47 mouse cellular contexts compared by ENCODE assay signal in the genomic region with DNA sequence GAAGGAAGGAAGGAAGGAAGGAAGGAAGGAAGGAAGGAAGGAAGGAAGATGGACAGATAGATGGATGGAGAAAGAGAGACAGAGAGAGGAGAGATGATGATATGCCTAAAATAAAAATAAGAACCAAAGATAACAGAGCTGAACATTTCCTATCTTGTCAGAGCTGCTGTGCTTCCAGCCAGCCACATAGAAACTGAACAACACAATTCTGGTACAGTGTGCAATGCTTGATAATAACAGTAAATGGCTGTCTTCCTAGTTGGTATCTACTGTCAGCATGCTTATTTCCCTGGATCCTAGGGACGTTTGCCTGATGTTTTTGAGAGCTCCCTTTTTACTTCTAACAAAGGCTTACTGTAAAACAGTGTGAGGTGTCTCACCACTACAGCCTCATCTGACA. TPM values are rescaled to one million over a fixed set of nuclear protein-coding genes. Genes with fewer than 3 reads are reported as not detected.
"Had no signal": no experiment of that assay in that cellular context is flagged by ENCODE, and none has a peak within 500 bp of the region (broad histone marks: within the 10 kb centered on the region; RNA-seq: fewer than 3 reads in every experiment).

No protein-coding gene starts in this region.

- H3K9me3 ChIP-seq: heart, embryonic 10.5 days; heart, embryonic 12.5 days; heart, embryonic 13.5 days; heart, embryonic 15.5 days; hindbrain, embryonic 10.5 days; hindbrain, embryonic 12.5 days; hindbrain, embryonic 13.5 days; hindbrain, embryonic 15.5 days; intestine, embryonic 15.5 days; kidney, embryonic 15.5 days had no signal

- DNase-seq: heart, postnatal 10 days; heart, postnatal 14 days; heart, postnatal 36 days; heart, postnatal 4 days; kidney, adult 11 months; kidney, adult 18-20 months; kidney, adult 2 months; kidney, adult 8-10 months; kidney, postnatal 10 days; kidney, postnatal 14 days; kidney, postnatal 25 days; kidney, postnatal 36 days; kidney, postnatal 4 days; layer of hippocampus, adult 9-11 months; layer of hippocampus, postnatal 36 days had no signal

- H3K27ac ChIP-seq: heart, embryonic 10.5 days; heart, embryonic 13.5 days; heart, embryonic 15.5 days; hindbrain, embryonic 10.5 days; hindbrain, embryonic 12.5 days; hindbrain, embryonic 13.5 days; hindbrain, embryonic 14.5 days; hindbrain, embryonic 15.5 days; hindbrain, postnatal 0 days; intestine, embryonic 15.5 days; kidney, embryonic 15.5 days; kidney, postnatal 0 days; layer of hippocampus, adult 2 months had no signal

- H3K9ac ChIP-seq: heart, embryonic 12.5 days; heart, embryonic 13.5 days; heart, embryonic 15.5 days; hindbrain, embryonic 12.5 days; hindbrain, embryonic 13.5 days; hindbrain, embryonic 14.5 days; hindbrain, embryonic 15.5 days; intestine, embryonic 15.5 days; kidney, embryonic 15.5 days had no signal

- H3K27me3 ChIP-seq: heart, embryonic 12.5 days; heart, embryonic 13.5 days; heart, embryonic 15.5 days; hindbrain, embryonic 12.5 days; hindbrain, embryonic 13.5 days; hindbrain, embryonic 15.5 days; intestine, embryonic 15.5 days; kidney, embryonic 15.5 days had no signal

- H3K4me3 ChIP-seq: heart, embryonic 10.5 days; heart, embryonic 12.5 days; heart, embryonic 13.5 days; heart, embryonic 15.5 days; hindbrain, embryonic 10.5 days; hindbrain, embryonic 12.5 days; hindbrain, embryonic 13.5 days; hindbrain, embryonic 15.5 days; intestine, embryonic 15.5 days; kidney, embryonic 15.5 days; layer of hippocampus, adult 2 months had no signal

- H3K4me2 ChIP-seq: heart, embryonic 11.5 days; heart, embryonic 12.5 days; heart, embryonic 13.5 days; heart, embryonic 15.5 days; hindbrain, embryonic 12.5 days; hindbrain, embryonic 13.5 days; hindbrain, embryonic 14.5 days; hindbrain, embryonic 15.5 days; intestine, embryonic 15.5 days; kidney, embryonic 15.5 days had no signal

- H3K36me3 ChIP-seq: heart, embryonic 10.5 days; heart, embryonic 12.5 days; heart, embryonic 13.5 days; heart, embryonic 15.5 days; hindbrain, embryonic 10.5 days; hindbrain, embryonic 12.5 days; hindbrain, embryonic 13.5 days; hindbrain, embryonic 15.5 days; intestine, embryonic 15.5 days; kidney, embryonic 15.5 days had no signal

- ATAC-seq: hindbrain, embryonic 16.5 days; hindbrain, postnatal 0 days; inflammation-experienced regulatory T-cells, adult 6 months; intestine, embryonic 15.5 days; intestine, embryonic 16.5 days; intestine, postnatal 0 days had no signal

- H3K4me1 ChIP-seq: heart, embryonic 10.5 days; heart, embryonic 13.5 days; heart, embryonic 15.5 days; hindbrain, embryonic 15.5 days; intestine, embryonic 15.5 days; kidney, embryonic 15.5 days had no signal

RNA-seq across cellular contexts. Expression of a gene that starts 32.3 kb away (rescaled TPM):
- total RNA-seq: hematopoietic stem cell, adult 5-6 weeks had no signal
- polyA plus RNA-seq: inflammation-experienced regulatory T-cells, adult 6 months had no signal

RNA-seq across cellular contexts. Expression of a gene that starts 40.8 kb away (rescaled TPM):
- total RNA-seq: heart, postnatal 10 days; heart, postnatal 25 days; heart, postnatal 4 days; hematopoietic stem cell, adult 5-6 weeks; layer of hippocampus, postnatal 14 days; layer of hippocampus, postnatal 25 days; layer of hippocampus, postnatal 36 days; left cerebral cortex, adult 18-20 months had no signal
- polyA plus RNA-seq: heart, embryonic 10.5 days; heart, embryonic 11.5 days; heart, embryonic 12.5 days; heart, embryonic 13.5 days; heart, embryonic 14.5 days; heart, embryonic 15.5 days; heart, embryonic 16.5 days; heart, postnatal 0 days; hindbrain, embryonic 10.5 days; hindbrain, embryonic 11.5 days; hindbrain, embryonic 12.5 days; hindbrain, embryonic 13.5 days; hindbrain, embryonic 14.5 days; inflammation-experienced regulatory T-cells, adult 6 months; intestine, embryonic 14.5 days; intestine, embryonic 15.5 days; intestine, embryonic 16.5 days; intestine, postnatal 0 days; kidney, adult 2 months; kidney, embryonic 14.5 days; kidney, embryonic 15.5 days; kidney, embryonic 16.5 days; kidney, postnatal 0 days; large intestine, adult 2 months had no signal
